Mouse (Mus musculus) midbrain, embryonic 15.5 days (tissue): Measurements from ENCODE around the gene Pdlim1. TPM values are rescaled to one million over a fixed set of nuclear protein-coding genes. Genes with fewer than 3 reads are reported as not detected.

ENCODE experiments used
- ATAC-seq: fragments of 200-750 bp; cut with Nextera tagmentation; replicated peaks from 2 replicates; pipeline ENCODE4 v1.8.0; 2017; ENCODE audit warnings: moderate TSS enrichment
- H3K27ac ChIP-seq: fragments of 300-500 bp; sonication (generic); 2 replicates; pipeline ENCODE4 v1.5.1; 2015; ENCODE audit warnings: mild to moderate bottlenecking, inconsistent platforms
- H3K27me3 ChIP-seq: fragments of 300-500 bp; sonication (generic); replicated peaks from 2 replicates; pipeline ENCODE4 v1.6.1; 2015; ENCODE audit warnings: inconsistent platforms
- H3K36me3 ChIP-seq: fragments of 300-500 bp; sonication (generic); replicated peaks from 2 replicates; pipeline ENCODE4 v1.6.1; 2015; ENCODE audit warnings: inconsistent platforms
- H3K4me1 ChIP-seq: fragments of 300-500 bp; sonication (generic); 2 replicates; pipeline ENCODE4 v1.6.1; 2015; ENCODE audit warnings: inconsistent platforms
- H3K4me2 ChIP-seq: fragments of 300-500 bp; sonication (generic); 2 replicates; pipeline ENCODE4 v1.6.1; 2015; ENCODE audit warnings: inconsistent platforms, mild to moderate bottlenecking, moderate library complexity
- H3K4me3 ChIP-seq: fragments of 300-500 bp; sonication (generic); 2 replicates; pipeline ENCODE4 v1.5.1; 2015; ENCODE audit warnings: mild to moderate bottlenecking, inconsistent platforms
- H3K9ac ChIP-seq: fragments of 300-500 bp; sonication (generic); 2 replicates; pipeline ENCODE4 v1.6.1; 2015; ENCODE audit warnings: mild to moderate bottlenecking, inconsistent platforms
- H3K9me3 ChIP-seq: fragments of 300-500 bp; sonication (generic); 2 replicates; pipeline ENCODE4 v1.6.1; 2016; ENCODE audit warnings: inconsistent platforms
- WGBS: fragments of 180-500 bp; shearing (Covaris S2); methylation state at CpG from one replicate; pipeline ENCODE4 v1.1.7; 2015; ENCODE audit warnings: mixed read lengths; 5-methylcytosine and 5-hydroxymethylcytosine counted together
- polyA plus RNA-seq: library from polyadenylated mRNA; unstranded; fragments of >200 nt; fragmentation: Nextera tagmentation; extraction: Ambion mirVana; gene quantifications from 2 replicates; pipeline ENCODE4 v1.2.1, GENCODE M21; 2015

The Pdlim1 gene
- polyA plus RNA-seq, 1 experiment from 2014 or later: 10.4 TPM

DNA sequence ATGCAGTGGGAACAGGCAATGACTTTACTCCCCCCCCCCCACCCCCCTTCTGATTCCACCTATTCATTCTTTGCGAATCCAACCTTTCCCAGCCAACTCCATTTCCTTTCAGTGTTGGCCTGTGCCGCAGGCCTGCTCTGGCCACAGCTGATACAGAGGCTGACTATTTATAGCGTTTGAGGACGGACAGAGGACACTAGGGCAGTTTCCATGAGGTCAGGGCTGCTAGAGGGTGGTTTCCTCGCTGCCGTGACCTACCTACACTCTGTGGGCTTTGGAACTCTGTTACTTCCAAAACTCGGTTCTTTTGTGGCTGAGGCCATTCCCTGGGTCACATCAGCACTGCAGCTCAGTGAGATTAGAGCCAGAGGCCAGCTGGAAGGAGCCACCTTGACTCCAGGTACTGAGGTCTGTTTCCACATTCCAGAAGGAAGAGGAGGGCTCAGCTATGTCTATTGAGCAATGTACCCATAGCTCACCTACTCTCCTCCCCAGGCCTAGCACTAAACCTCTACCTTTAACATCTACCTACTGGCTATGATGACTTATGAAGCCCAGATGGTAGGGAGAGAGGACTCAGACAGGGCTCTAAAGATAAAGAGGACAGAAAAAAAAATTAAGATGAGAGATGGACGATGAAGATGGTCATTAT, 6.9 kb upstream of the Pdlim1 start:
- H3K9ac ChIP-seq: no peak overlapping the region
- H3K4me3 ChIP-seq: no peak overlapping the region
- 90% methylated on average over 8 of the region's 8 CpGs for WGBS
- no peaks in the 10 kb centered on the region for H3K27me3 ChIP-seq
- no peak overlapping the region for H3K4me2 ChIP-seq
- H3K36me3 ChIP-seq: no peaks in the 10 kb centered on the region
- H3K4me1 ChIP-seq: no peaks in the 10 kb centered on the region
- ATAC-seq: no peak
- H3K9me3 ChIP-seq: no peaks in the 10 kb centered on the region
- H3K27ac ChIP-seq: no peak overlapping the region

DNA sequence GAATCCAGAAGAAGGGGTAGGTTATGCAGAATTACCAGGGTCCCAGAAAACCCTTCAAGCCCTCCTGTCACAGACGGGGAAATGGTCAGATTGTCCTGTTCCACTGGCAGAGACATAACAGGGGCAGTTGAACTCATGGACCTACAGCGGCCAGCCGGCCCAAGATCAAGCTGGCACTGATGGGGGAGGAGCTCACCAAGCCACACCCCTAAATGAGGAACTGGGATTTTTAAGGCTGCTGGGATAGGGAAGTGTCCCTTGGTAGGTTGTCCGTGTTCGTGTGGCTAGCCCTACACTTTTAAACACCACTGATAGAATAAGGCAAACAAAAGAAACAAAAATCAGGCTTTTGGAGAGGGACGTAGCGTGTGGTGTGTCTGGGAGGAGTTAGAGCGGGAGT, 5.9 kb upstream of the Pdlim1 start:
- Histone ChIP-seq H3K9ac (no peak overlapping the region), H3K27ac (no peak overlapping the region), H3K27me3 (peaks cover 5% of the 10 kb centered on the region), H3K4me3 (no peak overlapping the region), H3K4me1 (no peaks in the 10 kb centered on the region), H3K36me3 (no peaks in the 10 kb centered on the region), H3K4me2 (no peak overlapping the region), H3K9me3 (no peaks in the 10 kb centered on the region)
- no peak for ATAC-seq
- 89% methylated on average over 8 of the region's 8 CpGs for WGBS

DNA sequence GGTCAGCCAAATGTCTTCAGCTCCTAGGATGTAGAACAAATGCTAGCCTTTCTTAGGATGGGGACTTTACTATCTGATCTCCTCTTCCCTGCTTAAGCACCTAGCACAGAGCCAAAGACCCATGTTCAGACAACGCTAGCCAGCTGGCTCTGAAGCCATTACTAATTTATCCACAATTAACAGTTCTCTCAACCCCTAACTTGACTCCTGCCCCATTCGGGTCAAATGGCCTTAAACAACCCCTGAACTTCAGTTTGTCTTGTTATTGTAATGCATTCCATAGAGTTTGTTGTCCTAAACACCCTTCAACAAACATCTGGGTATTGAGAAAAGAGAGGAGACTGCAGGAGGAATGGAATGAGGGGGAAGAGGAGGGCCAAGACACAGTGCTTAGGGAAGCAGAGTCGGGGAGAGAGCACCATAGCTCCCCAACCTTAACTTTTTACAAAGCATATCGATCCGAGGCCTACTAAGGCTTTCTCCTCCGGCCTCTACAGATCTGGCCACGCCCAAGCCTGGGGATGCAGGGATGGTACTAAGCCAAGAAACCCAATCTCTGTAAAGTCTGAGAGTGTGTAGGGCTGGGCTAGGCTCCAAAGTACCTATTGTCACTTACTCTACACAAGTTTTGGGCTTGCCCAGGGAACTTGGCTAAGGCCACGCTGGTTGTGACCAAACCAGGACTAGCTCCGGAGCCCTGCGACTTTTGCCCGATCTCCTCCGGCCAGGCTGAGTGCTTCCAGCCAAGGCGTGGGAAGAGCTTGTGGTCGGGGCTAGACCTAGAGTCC, 4.0 kb upstream of the Pdlim1 start:
- H3K9ac ChIP-seq: no peak overlapping the region
- no peak for ATAC-seq
- WGBS: 92% methylated on average over 14 of the region's 14 CpGs
- no peaks in the 10 kb centered on the region for H3K9me3 ChIP-seq
- no peak overlapping the region for H3K4me3 ChIP-seq
- H3K27me3 ChIP-seq: peaks cover 22% of the 10 kb centered on the region
- H3K4me2 ChIP-seq: no peak overlapping the region
- no peak overlapping the region for H3K27ac ChIP-seq
- H3K4me1 ChIP-seq: peaks cover 12% of the 10 kb centered on the region
- H3K36me3 ChIP-seq: no peaks in the 10 kb centered on the region

DNA sequence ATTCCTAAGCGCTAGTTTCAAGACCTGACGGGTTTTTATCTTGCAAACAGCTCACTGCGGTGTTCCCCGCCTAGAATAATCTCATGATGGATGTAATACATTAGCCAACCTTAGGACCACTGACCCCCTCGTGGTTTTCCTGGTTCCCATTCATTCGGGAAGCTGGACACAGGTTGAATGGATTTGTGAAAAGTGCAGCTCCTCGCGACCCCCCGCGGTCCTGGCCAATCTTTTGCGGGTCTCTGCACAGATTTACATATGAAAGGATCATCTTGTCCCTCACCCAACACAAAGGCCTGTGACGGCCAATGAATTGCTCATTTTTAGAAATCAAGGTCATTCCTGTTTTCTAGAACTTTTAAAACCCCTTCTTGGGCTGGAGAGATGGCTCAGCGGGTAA, 1.0 kb upstream of the Pdlim1 start:
- Histone ChIP-seq H3K4me1 (peaks cover 17% of the 10 kb centered on the region), H3K4me3 (no peak overlapping the region), H3K27ac (no peak overlapping the region), H3K4me2 (no peak overlapping the region), H3K9ac (no peak overlapping the region), H3K9me3 (no peaks in the 10 kb centered on the region), H3K27me3 (peaks cover 34% of the 10 kb centered on the region), H3K36me3 (no peaks in the 10 kb centered on the region)
- no peak for ATAC-seq
- WGBS: 12% methylated on average over 13 of the region's 13 CpGs

DNA sequence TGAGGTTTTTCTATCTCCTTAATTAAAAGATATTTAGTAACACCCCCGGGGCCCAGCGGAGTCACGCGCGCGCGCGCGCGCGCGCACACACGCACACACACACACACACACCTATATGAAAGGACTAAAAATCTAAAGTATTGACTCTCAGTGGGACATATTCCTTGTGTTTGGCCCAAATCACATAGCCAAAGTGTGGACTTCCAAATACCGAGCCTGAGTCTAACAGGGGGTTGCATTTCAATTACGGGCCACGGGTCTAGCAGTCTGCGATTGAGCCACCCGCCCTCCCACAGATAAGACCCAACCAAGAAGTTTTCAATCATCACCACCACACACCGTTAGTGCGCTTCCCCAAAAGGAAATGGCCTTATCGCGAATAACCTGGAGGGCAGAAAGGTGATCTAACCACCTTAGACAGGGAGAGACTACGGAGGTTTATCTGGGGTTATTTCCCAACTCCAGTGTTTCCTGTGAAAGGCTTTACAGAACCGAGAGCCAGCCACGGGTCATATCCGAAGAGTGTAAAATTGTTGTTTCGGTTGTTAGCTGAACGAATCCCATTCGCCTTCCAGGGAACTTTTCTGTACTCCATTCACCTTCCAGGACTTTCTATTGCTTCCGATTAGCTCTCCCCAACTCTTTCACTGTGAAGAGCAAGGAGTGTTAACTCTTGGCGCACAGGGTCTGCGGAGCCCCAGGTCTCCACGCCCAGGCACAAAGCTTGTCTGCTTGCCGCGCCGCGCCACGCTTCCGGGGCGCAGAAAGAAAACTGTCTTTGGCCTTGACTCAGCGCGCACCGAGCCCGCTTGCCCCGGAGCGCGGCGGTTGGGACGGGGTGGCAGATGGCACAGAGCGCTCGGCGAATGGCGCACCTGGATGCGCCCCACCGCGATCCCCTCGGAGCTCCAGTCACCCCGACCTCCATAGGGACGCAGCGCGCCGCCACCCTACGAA, 1.0 kb downstream of the Pdlim1 start:
- Histone ChIP-seq H3K9ac (peak overlapping the region; percentile 34; the same call in 1 of the 2 replicates), H3K4me3 (peak overlapping the region; percentile 53), H3K36me3 (no peaks in the 10 kb centered on the region), H3K9me3 (no peaks in the 10 kb centered on the region), H3K4me1 (peaks cover 17% of the 10 kb centered on the region), H3K27me3 (peaks cover 34% of the 10 kb centered on the region), H3K4me2 (peak overlapping the region; percentile 94), H3K27ac (no peak overlapping the region)
- peak; percentile 62 for ATAC-seq
- WGBS: 7% methylated on average over 63 of the region's 63 CpGs

DNA sequence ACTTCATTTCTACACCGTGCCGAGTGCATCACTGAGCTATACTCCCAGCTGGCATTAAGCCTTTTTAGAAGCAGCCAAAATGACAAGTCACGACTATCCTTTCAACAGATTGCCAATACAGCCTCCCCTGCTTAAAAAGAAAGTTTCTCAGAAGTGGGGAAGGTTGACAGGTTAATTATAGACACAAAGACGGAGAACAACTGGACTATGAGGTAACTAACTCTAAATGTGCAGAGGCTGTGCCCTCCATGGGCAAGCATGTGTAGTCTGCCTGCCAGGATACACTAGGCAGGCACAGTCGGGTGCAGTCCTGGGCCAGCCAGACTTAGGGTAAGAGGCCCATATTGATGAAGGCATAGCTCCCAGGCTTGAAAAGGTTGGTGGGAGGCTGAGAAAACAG, 2.1 kb downstream of the Pdlim1 start:
- Histone ChIP-seq H3K4me2 (no peak overlapping the region), H3K4me1 (peaks cover 17% of the 10 kb centered on the region), H3K36me3 (no peaks in the 10 kb centered on the region), H3K9me3 (no peaks in the 10 kb centered on the region), H3K4me3 (no peak overlapping the region), H3K27me3 (peaks cover 34% of the 10 kb centered on the region), H3K9ac (no peak overlapping the region), H3K27ac (no peak overlapping the region)
- WGBS: 63% methylated on average over 5 of the region's 5 CpGs
- no peak for ATAC-seq

DNA sequence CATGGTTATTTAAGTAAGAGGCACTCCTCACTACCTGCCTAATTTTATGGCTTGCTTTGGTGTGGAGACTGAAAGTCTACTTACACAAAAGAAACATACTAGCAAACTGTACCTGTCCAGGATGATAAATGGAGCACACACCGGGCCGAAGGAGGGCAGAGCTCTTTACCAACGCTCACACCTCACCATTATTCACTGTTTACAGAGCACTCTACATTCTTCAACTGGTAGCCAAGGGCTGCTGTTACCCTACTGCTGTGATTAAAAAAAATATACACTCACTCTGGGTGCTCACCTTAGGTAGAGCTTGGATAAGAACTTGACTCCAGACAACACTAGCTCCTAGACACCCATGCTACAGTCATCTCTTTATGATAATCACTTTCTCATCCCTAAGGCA, 3.1 kb downstream of the Pdlim1 start:
- H3K27ac ChIP-seq: no peak overlapping the region
- no peaks in the 10 kb centered on the region for H3K36me3 ChIP-seq
- no peak for ATAC-seq
- H3K4me3 ChIP-seq: no peak overlapping the region
- H3K4me1 ChIP-seq: peaks cover 17% of the 10 kb centered on the region
- no peak overlapping the region for H3K9ac ChIP-seq
- 94% methylated on average over 3 of the region's 3 CpGs for WGBS
- H3K9me3 ChIP-seq: no peaks in the 10 kb centered on the region
- peaks cover 34% of the 10 kb centered on the region for H3K27me3 ChIP-seq
- H3K4me2 ChIP-seq: no peak overlapping the region

DNA sequence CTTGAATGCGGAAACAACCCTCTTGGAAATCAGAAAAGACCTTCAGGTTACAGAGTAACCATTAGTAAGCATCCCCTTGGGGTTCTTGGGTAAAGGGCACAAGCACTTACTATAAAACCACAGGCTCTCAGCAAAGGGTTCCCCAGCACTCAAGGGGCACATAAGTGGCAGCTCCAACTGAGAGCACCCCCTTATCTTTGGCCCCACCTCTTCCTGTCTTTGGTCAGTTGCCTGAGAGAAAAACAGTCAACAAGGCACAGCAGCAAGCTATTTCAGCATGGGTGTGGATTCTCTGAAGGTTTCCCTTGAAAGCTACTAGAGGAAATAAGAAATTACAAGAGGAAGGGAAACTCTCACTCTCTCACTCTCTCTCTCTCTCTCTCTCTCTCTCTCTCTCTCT, 4.3 kb downstream of the Pdlim1 start:
- 96% methylated on average over 1 of the region's 1 CpGs for WGBS
- H3K27me3 ChIP-seq: peaks cover 28% of the 10 kb centered on the region
- H3K27ac ChIP-seq: no peak overlapping the region

DNA sequence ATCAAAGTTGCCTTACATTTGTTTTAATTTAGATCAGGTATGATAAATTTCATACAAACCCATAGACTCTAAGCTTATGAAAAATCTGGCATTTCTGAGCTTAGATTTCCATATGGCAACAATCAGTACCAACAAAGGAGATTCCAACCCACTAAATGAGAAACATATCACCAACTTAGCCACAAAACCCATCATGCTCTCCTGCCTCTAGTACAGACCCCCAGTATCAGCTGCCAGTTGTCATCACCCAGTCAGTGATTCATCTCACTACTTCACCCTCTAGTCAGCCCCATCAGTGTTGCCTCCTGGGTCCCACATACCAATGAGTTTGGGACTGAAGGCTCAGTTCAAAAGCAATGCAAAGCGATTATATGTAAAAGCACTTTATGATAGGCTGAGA, 12.2 kb downstream of the Pdlim1 start:
- 100% methylated on average over 1 of the region's 1 CpGs for WGBS
- Histone ChIP-seq H3K4me1 (no peaks in the 10 kb centered on the region), H3K4me3 (no peak overlapping the region), H3K27ac (no peak overlapping the region), H3K27me3 (no peaks in the 10 kb centered on the region), H3K9me3 (no peaks in the 10 kb centered on the region), H3K9ac (no peak overlapping the region), H3K36me3 (no peaks in the 10 kb centered on the region), H3K4me2 (no peak overlapping the region)
- no peak for ATAC-seq

More for the DNA sequence above, 4.3 kb downstream of the Pdlim1 start:
- Histone ChIP-seq H3K4me2 (no peak overlapping the region), H3K4me3 (no peak overlapping the region), H3K9me3 (no peaks in the 10 kb centered on the region), H3K4me1 (peaks cover 17% of the 10 kb centered on the region), H3K36me3 (no peaks in the 10 kb centered on the region), H3K9ac (no peak overlapping the region)
- ATAC-seq: no peak

DNA sequence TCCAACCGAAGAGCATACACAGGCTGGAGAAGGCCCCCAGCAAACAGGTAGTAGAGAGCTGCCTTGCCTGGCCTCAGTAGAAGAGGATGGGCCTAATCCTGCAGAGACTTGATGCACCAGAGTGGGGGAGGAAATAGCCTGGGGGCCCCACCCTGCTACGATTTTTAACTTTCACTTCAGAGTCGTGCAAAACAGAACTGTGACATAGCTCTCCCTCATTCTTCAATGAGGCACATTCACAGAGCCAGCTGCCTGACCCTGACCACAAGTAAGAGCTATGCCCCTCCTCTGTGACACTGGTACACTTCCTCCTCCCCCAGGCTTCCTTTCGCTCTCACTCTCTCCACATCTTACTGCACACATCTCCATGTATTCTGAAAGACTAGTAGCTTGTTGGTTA, 14.2 kb downstream of the Pdlim1 start:
- Histone ChIP-seq H3K36me3 (no peaks in the 10 kb centered on the region), H3K9me3 (no peaks in the 10 kb centered on the region), H3K27ac (no peak overlapping the region), H3K9ac (no peak overlapping the region), H3K4me2 (no peak overlapping the region), H3K4me1 (no peaks in the 10 kb centered on the region), H3K4me3 (no peak overlapping the region), H3K27me3 (no peaks in the 10 kb centered on the region)
- ATAC-seq: no peak
- WGBS: 75% methylated on average over 4 of the region's 4 CpGs

DNA sequence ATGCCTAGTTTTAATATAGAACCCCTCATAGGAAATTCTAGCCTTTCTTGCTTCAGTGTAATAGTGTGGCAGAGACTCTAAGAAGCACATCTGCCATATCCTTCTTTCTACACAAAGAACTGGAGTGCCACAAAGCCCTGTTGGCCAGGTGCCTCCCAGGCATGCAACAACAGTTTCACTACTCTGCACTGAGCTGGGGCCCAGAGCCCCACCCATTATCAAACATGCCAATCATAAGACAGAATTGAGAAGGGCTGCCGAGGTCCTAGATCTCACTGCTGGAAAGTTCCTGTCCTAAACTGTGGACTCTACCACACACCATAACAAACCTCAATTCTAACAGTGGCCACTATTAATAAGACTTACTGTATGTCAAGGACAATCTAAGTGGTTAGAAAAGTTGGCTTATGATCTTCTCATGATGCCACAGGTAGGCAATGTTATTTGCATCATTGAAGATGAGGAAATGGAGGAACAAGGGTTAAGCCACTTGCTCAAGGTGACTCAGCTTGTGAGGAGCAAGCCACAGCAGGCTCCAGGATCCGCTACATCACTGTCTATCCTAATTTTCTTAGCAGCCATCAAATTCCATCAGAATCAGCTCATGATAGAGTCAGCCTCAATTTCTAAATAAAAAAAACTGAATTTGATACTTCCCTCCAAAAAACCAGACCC, 15.1 kb downstream of the Pdlim1 start:
- Histone ChIP-seq H3K9me3 (no peaks in the 10 kb centered on the region), H3K36me3 (no peaks in the 10 kb centered on the region), H3K27ac (no peak overlapping the region), H3K4me1 (no peaks in the 10 kb centered on the region), H3K9ac (no peak overlapping the region), H3K27me3 (no peaks in the 10 kb centered on the region), H3K4me3 (no peak overlapping the region), H3K4me2 (no peak overlapping the region)
- ATAC-seq: no peak
- 72% methylated on average over 2 of the region's 2 CpGs for WGBS

DNA sequence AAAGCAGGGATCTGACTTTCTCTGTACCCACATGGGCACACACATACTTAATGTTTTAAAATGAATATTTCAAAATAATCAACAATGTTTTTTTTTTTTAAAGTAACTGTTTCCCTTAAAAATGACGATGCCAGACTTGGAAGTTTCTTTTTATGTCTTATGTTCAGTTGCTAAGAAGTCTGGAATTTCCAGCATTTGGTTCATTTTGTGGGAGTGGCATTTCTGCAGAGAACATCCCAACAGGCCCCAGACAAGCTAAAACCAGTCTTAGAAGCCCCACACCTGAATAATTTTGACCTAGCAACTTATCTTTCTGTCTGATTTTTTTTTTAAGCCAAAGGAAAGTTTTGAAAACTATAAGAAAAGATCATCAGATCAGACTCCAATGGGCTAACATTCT, 16.1 kb downstream of the Pdlim1 start:
- Histone ChIP-seq H3K36me3 (no peaks in the 10 kb centered on the region), H3K4me1 (no peaks in the 10 kb centered on the region), H3K9ac (no peak overlapping the region), H3K9me3 (no peaks in the 10 kb centered on the region), H3K27me3 (no peaks in the 10 kb centered on the region), H3K4me2 (no peak overlapping the region), H3K27ac (no peak overlapping the region), H3K4me3 (no peak overlapping the region)
- no peak for ATAC-seq
- 82% methylated on average over 1 of the region's 1 CpGs for WGBS
